Mouse (Mus musculus) adipocyte (in vitro differentiated cells): Measurements from ENCODE around the gene Npy5r.

ENCODE experiments used
- DNase-seq: peaks from one replicate; pipeline ENCODE4 v3.0.0-alpha.2; 2016; ENCODE audit warnings: low spot score

Npy5r gene

DNA sequence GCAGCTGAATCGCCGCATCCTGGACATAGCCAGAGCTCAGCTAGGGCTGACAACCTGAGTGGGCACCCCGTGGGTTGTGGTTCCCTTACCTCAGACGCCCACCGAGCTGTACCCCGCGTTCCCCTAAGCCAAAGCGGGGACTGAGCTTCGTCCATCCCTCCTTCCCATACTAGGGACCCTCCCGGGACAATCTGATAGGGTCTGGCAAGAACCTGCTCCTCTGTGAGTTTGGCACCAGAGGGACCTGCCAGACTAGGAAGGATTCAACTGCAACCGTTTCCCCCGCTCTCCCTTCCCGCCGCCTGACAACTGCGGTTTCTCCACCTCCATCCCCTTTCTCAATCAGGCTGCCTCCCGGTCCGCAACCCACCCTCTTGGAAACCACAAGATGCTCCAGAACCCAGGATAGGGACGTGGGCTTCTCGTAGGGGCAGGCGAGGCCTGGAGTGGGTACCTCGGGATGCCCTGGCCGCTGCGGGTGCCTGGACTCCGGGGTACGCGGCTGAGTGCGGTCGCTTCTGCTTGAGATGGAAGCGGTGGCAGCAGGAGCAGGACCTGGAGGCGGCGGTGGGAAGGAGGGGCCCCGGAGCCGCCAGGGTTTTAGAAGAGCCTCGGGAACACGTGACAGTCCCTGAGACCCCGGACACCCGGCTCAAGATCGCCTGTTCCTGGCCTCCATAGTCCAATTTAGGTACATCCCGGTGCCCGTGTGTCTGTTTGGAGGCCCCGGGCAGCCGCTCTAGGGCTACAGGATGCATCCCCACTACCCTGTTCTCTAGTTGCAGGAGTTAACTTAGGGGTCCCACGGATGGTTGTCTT lies at the start of gene Npy5r:
Gene Npy5r (minus strand): TSS at position 618 of the 819 bp plus-strand sequence.
- no peak for DNase-seq

DNA sequence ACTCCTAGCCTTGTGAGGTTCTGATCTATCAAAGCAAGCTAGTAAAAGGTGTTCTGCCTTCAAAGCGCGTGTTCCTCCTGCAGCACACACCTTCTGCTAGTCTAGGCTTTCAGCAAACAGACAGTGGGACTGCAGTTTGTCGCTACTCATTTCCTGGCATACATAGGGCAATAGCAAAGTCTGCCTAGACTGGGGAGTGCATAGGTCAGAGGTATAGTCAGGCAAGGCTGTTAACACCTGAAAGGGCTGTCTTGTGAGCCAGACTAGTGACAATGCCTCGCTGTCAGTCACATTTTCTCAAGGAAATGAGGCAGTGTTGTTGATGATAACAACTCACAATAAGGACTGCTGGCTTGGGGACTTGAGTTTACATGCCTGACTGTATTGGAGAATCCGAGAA lies 44.0 kb upstream of the Npy5r start:
- DNase-seq, result no peak

DNA sequence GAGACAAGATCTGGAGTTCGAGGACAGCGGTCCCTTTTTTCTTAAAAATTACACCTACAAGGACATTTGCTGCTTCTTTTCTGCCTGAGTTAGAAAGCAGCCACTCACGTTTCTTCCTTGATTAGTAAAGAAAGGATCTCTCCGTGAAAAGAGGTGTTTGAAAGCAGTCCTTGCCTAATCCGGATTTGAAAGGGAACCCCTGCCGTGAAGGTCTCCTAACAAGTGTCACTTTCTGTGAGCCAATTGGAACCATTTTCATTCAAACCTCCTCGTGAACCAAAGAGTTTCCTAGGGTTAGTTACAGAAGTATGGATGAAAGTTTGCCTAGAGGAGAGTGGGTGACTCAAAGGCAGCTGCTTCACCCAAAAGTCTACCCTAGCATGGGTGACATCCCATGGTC lies 41.5 kb upstream of the Npy5r start:
- no peak for DNase-seq

DNA sequence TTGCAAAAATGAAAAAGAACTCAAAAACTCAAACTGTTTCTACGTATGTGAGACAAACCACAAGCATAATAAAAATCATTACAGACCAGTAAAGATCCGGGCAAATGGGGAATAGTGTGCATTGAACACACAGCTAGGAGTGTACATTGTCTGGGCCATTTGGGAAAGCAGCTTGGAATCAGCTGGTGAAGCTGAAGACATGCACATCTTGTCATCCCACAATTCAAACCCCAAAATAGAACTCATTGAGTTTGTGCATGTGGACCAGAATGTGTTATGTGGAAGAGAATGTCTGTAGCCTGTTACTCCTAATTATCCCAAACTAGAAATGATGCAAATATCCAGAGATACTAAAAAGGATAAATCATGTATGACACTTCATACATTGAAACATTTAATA lies 34.9 kb upstream of the Npy5r start:
- DNase-seq, result no peak

DNA sequence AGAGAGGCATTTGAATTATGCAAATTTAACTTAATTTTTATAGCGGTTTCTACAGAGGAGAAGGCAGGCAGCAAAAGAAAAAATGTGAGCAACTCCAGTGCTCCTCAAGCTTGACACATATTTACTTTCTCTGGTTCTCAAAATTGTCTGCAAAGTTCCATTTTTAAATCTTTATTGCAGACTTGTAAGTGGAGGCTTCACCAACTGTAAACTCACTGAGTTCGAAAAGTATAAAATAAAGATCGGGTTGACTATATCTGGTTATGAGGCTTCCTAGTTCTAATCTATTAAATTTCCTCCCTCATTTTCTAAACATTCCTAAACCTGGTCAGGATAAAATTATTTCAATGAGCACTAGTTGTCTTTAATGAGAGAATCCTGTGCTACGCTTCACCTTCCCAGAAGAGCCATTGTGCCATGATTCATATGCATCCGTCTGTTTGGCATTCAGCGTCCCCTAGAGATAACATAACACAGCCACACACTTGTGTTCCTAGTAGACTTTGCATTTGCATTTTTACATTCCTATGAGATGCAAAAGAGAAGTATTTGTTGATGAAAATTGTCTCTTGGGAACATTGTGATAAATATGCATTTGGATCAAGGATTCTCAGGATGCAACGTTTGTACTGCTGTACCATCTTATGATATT lies 26.5 kb upstream of the Npy5r start:
- no peak for DNase-seq

DNA sequence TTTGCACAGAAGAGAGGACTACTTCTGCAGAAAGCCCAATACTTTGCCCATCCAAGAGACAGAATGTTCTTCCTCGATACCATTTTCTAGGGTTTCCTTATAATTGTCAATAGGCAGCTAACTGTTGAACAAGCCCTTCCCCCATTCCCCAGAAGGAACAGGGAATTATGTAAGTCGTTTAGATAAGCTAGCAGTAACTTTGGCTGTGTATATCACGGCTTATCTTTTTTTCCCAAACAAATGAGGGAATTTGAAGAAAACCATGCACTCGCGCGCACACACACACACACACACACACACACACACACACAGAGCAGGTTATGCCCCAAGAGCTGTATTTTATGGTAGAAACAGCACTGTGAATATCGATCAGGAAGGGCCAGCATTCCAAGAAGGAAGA lies 10.9 kb upstream of the Npy5r start:
- no peak for DNase-seq

DNA sequence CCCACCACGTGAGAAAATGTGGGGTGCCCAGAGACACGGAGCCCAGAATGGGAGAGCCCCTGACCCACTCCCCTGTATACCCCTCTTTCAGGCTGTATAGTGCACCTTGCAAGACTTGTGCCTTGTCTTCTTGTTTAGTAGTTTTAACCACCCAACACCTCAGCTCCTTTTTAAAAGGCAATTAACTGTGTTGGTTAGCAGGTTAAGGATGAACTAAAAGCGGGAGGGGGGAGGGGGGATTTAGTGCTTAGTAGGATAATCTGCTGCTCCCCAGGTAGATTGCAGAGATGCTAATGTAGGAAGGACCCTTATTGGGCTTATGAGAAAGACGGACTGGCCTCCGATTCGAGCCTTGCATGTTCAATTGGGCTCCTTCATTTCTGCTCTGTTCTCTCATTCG lies 10.1 kb upstream of the Npy5r start:
- no peak for DNase-seq

DNA sequence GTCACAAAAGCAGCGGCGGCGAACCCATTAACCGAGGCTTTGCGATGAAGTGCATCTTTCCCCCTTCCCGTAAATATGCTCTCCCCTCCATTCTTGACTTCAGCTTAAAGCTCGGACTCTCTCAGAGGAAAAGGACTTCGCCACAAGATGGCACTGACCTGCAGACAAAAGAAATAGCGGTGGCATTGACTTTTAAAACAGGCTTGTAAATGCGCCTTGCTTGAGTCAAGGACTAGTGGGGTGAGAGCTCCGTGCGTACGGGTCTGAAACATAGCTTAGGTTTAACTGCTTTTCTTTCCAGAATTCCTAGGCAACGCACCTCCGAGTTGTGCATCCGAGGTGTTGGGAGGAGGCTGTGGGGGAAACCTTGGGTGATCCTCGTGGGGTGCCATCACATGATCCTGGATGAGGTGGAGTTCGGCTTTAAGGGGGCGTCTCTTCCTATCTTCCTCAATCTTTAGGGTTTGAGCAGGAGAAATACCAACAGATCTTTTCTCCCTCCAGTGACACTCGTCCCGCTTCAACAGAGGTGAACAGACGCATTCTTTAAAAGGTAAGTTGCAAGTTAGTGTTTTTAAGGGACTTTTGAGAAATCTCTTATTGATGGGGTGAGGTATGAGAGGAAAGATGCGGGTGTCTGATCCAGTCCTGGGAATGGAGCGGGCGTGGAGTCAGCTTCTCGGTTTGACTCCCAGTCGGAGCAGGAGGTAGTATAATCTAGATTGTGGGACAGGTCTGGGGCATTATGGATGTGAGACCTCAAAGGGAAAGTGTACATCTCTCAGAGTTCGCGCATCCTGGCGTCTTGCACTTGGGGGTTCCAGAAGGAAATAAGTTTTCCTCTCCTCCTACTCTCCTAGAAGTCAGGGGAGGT lies 9.3 kb upstream of the Npy5r start, which contains the start of gene Npy1r:
Gene Npy1r (plus strand): TSS at position 223 of the 874 bp plus-strand sequence.
- DNase-seq, result peak; percentile 81

DNA sequence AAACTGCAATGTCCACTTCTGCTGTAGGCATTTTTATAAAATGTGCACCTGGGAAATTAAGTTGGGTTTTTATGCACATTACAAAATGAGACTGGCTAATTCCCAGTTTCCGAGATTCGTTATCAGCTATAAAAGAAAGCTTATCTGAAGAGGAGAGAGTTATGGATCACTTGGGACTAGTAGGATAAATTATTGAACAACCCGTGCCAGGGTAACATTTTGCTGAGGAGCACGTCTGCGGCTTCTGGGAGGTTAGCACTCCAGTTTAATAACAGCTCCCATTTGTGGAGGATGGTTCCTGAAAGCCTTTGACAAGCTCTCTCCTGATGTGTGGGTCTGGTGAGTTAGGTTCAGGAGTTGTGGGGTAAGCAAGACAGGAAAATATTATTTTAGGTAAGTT lies 2.5 kb upstream of the Npy5r start:
- DNase-seq, result no peak

DNA sequence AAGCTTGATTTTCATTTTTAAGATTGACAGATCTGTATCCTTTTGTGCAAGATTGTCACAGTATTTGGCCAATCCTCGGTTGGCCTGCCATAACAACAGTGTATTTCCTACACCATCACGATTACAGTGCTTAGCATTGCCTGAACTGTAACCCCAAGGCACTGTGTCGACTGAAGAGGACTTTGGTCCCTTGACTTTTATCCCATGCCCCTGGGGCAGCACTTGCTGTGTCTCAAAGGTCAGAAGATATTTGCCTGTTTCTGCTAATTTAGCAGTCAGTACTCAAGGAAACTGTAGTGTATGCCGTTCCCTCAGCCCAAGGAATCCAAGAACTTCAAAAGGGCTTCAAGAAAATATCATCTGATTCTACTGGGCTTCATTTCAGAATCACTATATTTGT lies 871 bp upstream of the Npy5r start:
- DNase-seq, result no peak

DNA sequence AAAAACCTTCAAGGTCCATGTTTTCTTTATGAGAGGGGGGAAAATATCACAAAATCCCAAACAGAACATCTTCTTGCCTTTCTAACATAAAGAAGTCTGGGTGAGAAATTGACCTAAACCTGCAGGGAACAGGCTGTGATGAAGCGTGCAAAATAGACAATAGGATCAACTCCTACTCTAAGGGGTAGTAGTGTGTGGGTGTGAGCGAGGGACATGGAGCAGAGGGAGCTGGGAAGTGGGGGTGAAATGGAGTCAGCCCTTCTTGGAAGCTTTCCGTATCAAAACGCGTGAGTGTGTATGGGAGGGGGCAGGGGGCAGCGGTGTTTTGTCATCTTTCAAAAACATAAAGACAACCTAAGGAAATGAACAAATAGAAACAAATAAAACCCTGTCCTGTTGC lies 467 bp upstream of the Npy5r start:
- DNase-seq, result no peak

DNA sequence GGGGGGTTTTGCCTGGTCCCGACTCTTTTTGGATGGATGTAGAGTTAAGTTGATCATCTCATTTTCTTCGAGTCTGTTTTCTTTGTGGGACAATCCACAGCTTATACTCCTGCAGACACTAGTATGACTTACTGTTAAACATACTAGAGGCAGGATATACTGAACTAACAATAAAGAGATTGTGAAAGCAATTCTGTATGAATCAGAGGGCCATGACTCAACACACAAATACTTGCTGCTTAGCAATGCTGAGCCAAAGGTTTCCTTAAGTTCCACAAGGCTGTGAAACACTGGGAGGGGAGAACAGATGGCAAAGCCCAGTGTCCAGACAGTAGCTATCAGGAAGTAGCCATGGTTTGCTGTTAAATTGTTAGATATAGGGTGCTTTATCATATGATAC lies 6.7 kb downstream of the Npy5r start:
- DNase-seq, result no peak

DNA sequence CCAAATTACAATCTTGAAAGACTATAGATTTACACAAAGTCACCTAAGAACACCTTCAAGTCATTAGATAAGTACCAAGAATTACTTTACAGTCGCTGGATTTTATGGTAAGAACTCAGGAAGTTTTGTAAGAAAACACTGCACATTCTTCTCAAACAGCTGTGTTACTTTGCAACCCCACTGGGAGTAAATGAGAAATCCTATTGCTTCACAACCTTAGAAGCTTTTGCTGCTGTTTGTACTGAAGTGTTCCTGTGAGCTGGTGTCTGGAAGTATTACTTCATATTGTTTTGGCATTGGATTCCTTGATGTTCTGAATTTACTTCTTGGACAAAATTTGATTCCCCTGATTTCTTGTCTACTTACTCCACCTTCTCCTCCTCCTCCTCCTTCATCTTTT lies 57.2 kb downstream of the Npy5r start:
- DNase-seq, result peak; percentile 61
